Mouse (Mus musculus): ENCODE data around the gene Stip1.
"Not testable (repeated sequence)": the region's sequence is repeated elsewhere in the genome, so short reads cannot be mapped to it uniquely, and the experiment has no call there.

Gene Stip1

GRCm38 (mm10) chr19:7064571-7064970, 24.8 kb upstream of the Stip1 start:
- peak; percentile 93 for DNase-seq

DNA sequence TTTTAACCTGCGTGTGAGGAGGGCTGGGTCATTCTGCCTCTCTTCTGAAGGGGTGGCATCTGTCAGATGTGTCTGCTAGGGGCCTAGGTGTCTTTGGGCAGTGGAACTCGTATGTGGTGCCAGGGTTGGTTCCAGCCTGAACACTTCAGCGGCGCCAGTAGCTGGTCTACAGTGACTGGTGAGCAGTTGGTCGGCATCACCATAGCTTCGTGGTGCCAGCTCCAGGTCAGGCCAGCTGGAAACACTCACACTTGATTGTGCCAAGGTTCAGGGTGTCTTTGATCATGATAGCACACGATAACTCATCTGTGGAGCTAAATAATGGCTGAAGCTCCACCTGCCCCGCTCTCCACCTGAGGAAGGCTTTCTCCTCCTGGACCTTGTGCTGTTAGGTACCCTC, 23.1 kb upstream of the Stip1 start:
- DNase-seq = no peak

- no peak for DNase-seq
These were observed 22.3 kb upstream of the Stip1 start for GRCm38 (mm10) chr19:7062110-7062509.

DNA sequence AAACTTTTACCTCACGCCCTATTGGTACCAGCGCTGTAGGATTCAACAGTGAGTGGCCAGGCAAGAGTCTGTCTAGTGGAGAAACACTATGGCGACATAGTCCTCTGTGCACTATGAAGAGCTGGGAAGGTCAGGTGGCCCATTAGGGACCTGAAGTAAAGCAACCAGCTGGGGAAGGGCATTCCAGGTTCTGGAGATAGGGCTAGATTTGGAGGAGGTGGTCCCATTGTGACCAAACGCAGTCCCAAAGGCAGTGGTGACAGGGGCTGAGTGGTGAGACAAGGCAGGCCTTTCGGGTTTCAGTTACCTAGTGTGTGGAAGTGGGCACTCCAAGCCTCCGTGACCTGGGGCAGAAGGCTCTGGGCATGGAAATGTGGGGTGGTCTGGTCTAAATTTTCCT, 18.8 kb upstream of the Stip1 start:
- no peak for DNase-seq

- peak; percentile 86 to 91 for DNase-seq
These were observed 18.0 kb upstream of the Stip1 start for GRCm38 (mm10) chr19:7057722-7058207.

GRCm38 (mm10) chr19:7057126-7057721, 17.5 kb upstream of the Stip1 start:
- DNase-seq = peak; percentile 79 to 85

GRCm38 (mm10) chr19:7056248-7057087, 16.7 kb upstream of the Stip1 start, which contains the start of gene Macrod1:
Macrod1 (plus strand) TSS chr19:7056810.
- DNase-seq = peak; percentile 79 to 85

DNA sequence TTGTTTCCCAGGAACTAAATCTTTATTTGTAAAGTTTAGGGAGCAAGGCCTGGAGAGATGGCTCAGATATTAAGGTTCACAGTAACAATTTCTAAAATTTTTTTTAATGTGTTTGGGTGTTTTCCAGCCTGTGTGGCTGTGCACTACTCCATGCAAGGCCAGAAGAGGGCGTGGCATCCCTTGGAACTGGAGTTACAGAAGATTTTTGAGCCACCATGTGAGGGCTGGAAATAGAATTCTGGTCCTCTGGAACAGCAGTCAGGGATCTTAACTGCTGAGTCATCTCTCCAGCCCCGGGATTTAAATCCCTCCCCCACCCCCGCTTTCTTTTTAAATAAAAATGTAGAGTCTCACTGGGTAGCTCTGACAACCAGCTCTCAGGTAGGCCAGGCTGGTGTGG, 15.4 kb upstream of the Stip1 start:
- DNase-seq = peak in 1 of 2 experiments; percentile 52

DNA sequence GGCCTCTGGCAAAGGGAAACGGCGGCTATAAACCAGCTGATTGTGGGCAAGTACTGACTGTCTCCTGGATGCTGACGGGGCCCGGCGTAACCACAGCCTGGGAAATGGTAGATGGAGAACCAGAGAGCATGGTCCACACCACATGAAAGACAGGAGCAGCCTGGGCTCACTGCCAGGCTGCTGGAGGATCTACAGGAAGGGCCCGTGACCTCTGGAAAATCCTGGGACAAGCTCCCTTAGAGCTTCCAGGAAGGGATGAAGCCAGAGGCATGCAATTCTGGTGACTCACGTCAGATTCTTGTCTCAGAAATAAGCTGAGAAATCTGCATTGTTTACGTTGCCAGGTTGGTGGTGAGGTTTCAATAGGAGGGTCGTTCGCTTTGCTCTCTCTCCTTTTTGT, 15.0 kb upstream of the Stip1 start:
- peak; percentile 61 to 68 for DNase-seq

- DNase-seq = not testable (repeated sequence)
These were observed 13.6 kb upstream of the Stip1 start for GRCm38 (mm10) chr19:7053382-7053781.

DNA sequence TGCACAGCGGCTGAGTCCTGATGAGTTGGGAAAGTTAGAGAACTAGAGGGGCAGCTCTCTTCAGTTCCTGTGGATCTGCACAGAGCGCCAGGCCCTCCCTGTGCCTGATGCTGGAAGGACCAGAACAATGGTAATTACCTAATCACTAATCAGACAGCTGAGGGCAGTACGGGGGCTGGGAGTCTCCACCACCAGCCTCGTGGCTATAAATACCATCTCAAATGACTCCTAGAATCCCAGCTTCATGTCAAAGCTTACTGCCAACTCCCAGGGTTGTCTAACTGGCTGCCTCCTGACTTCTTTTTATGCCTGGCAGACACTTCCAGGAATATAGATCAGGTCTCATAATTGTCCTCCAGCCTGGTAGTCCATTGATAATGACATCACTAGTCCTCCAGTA, 4.9 kb upstream of the Stip1 start:
- DNase-seq = no peak

GRCm38 (mm10) chr19:7044279-7044678, 4.5 kb upstream of the Stip1 start:
- no peak for DNase-seq

DNA sequence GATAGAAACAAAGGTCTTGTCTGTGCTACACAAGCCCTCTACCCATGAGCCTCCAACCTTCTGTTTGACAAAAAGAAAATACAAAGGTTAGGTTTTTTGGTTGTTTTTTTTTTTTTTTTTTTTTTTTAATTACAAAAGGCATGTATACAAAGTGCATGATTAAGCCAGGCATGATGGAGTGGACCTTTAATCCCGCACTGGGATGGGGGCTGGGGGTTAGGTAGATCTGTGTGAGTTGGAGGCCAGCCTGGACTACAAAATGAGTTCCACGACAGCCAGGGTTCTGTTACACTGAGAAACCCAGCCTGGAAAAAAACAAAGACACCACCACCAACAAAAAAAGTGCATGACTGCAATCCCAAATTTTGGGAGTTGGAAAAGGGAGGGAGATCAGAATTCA, 1.4 kb upstream of the Stip1 start:
- no peak for DNase-seq

DNA sequence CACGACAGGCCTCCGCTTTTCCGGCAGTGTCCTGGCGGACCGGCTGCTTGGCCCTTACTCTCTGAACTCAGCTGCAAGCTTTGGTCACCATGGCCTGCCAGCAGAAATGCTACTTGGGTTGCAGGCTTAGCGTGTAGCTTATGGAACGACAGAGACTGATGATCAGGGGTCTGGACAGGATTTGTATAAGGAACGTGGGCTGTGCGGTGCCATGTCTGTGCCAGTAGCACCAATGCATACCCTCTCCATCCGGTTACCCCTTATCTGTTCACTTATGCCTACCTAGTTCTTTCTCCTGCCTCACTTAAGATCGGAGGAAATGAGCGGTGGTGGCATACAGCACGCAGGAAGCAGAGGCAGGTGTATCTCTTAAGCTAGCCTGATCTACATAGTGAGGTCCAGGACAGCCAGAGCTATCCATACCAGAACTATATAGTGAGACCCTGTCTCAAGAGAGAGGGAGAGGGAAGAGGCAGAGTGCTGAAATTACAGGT, 917 bp upstream of the Stip1 start:
- no peak for DNase-seq

- DNase-seq = peak; percentile 66 to 80
These were observed 563 bp downstream of the Stip1 start for GRCm38 (mm10) chr19:7039088-7039720.

GRCm38 (mm10) chr19:7034006-7034405, 5.8 kb downstream of the Stip1 start:
- no peak for DNase-seq

- no peak for DNase-seq
These were observed 10.2 kb downstream of the Stip1 start for GRCm38 (mm10) chr19:7029531-7029930.

DNA sequence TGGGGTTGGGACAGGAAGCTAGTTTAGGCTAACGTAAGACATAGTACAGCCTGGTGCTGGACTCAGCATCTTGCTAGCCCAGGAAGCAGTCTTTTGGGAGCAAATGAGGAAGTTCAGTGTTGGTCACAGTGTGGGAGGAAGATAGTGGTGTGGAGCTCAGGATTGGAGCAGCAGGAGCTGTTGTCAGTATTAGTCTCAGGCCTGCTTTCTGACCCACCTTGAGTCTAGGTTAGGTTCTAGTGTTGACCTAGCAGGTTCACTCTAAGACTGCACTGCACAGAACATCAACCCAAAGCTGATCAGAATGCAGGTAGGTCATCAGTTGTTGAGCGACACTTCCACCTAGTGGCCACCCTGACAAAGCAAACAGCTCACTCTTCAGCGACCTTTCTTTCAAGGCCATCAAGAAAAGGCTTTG, 19.5 kb downstream of the Stip1 start:
- peak; percentile 72 to 76 for DNase-seq

GRCm38 (mm10) chr19:7019191-7019590, 20.6 kb downstream of the Stip1 start, which contains the start of gene Fermt3:
Fermt3 (minus strand) TSS chr19:7019469.
- DNase-seq = peak in 1 of 2 experiments; percentile 45

DNA sequence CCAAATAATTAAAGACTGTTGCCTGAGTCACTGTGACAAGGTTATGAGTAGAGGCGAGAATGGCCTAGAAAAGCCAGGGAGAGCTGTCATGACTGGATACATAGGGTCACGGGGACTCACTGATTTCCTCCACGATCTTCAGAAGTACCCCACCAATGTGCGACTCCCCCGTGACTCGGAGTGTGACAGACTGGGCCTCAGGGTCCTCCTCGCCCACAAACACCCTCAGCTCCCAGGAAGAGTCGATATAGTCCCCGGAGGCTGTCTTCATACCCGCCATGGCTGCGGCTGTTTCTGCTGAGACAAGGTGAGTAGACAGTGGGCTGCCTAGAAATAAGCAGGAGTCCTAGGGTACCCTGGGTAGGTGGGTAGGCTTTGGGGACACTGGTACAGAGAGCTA, 21.2 kb downstream of the Stip1 start:
- no peak for DNase-seq

GRCm38 (mm10) chr19:7017541-7018457, 22.0 kb downstream of the Stip1 start:
- DNase-seq = no peak

DNA sequence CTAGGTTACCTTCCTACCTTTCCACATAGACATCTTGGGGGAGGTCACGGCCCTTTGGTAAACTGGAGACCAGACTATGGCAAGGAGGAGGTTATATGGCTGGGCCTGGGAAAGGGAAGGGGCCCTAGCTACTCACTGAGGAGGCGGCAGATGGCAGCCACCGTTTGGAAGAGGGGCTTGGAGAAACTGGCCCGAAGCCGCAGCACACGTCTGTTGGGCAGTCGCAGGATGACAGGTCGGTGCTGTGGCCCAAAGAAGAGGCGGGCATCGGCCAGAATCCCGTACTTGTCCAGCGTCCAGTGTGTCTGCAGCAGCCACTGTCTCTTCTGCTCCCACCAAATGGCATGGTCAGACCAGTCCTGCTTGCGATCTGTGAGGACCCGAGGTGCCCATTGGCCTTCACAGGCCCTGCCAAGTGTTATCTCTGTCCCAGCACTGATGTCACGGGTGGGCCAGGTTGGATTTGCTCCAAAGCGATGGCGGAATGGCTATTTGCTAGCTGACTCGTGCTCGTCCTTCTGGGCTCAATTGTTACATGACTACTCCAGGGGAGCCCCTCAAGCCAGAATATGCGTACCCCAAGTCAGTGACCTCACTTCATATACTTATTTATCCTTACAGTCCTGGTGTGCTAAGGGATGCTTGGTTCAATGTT, 25.2 kb downstream of the Stip1 start:
- no peak for DNase-seq
